Mouse (Mus musculus): ENCODE results near the gene Bmp2.

Gene Bmp2

GRCm38 (mm10) chr2:133565995-133566710 lies 14.2 kb downstream of the Bmp2 start:
- DNase-seq: no peak

DNA sequence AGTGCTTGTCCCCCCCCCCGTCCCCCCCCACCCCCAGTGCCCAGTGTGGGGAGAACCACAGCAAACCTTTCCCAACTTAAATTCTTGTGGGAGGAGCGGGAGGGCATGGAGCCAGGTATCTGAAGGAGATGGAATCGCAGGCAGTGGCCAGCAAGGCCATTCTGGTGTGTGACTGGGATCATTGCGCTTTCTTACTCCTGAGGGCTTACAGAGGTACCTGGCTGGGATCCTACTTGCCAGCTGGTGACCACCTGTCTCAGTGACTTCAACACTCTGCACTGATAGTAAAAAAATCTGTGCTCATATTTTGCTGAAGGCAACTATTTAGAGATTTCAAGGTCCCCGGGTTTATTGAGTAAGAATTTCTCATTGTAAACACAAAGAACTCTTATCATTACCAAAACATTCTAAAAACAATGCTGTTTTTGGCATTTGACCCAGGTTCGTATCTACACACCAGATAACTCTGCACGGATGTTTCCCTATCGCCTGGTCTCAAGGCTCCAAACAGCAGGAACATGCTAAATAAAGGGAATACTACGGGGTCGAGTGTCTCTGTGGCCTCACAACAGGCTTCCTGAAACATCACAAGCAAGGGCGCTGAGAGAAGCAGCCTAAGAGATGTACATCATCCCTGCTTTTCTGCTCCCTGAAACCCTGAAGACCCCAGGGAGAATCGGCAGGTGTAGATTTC lies 39.8 kb downstream of the Bmp2 start:
- no peak for DNase-seq
